Mouse (Mus musculus) embryonic facial prominence, embryonic 13.5 days (tissue): ENCODE results near the gene Gm10721. TPM values are rescaled to one million over a fixed set of nuclear protein-coding genes. Genes with fewer than 3 reads are reported as not detected.
"Not testable (repeated sequence)": the region's sequence is repeated elsewhere in the genome, so short reads cannot be mapped to it uniquely, and the experiment has no call there.

Experiments
- ATAC-seq: fragments of 200-750 bp; cut with Nextera tagmentation; 2 replicates; pipeline ENCODE4 v1.8.0; 2017; ENCODE audit warnings: low read depth; ENCODE audit not compliant: insufficient number of reproducible peaks, insufficient read depth, low FRiP score, low TSS enrichment
- H3K27ac ChIP-seq: fragments of 300-500 bp; sonication (generic); 2 replicates; pipeline ENCODE4 v1.5.1; 2015; ENCODE audit warnings: moderate library complexity, mild to moderate bottlenecking, inconsistent platforms
- H3K27me3 ChIP-seq: fragments of 300-500 bp; sonication (generic); 2 replicates; pipeline ENCODE4 v1.6.1; 2015; ENCODE audit warnings: mild to moderate bottlenecking, inconsistent platforms
- H3K36me3 ChIP-seq: fragments of 300-500 bp; sonication (generic); 2 replicates; pipeline ENCODE4 v1.6.1; 2015; ENCODE audit warnings: mild to moderate bottlenecking, inconsistent platforms
- H3K4me1 ChIP-seq: fragments of 300-500 bp; sonication (generic); 2 replicates; pipeline ENCODE4 v1.6.1; 2015; ENCODE audit warnings: inconsistent platforms
- H3K4me2 ChIP-seq: fragments of 300-500 bp; sonication (generic); 2 replicates; pipeline ENCODE4 v1.6.1; 2015; ENCODE audit warnings: moderate library complexity, mild to moderate bottlenecking, inconsistent platforms
- H3K4me3 ChIP-seq: fragments of 300-500 bp; sonication (generic); 2 replicates; pipeline ENCODE4 v1.5.1; 2015; ENCODE audit warnings: mild to moderate bottlenecking, inconsistent platforms
- H3K9ac ChIP-seq: fragments of 300-500 bp; sonication (generic); 2 replicates; pipeline ENCODE4 v1.6.1; 2015; ENCODE audit warnings: mild to moderate bottlenecking, inconsistent platforms
- H3K9me3 ChIP-seq: fragments of 300-500 bp; sonication (generic); 2 replicates; pipeline ENCODE4 v1.6.1; 2016; ENCODE audit warnings: inconsistent platforms
- WGBS: fragments of 180-500 bp; shearing (Covaris S2); methylation state at CpG from one replicate; pipeline ENCODE4 v1.1.7; 2015; ENCODE audit warnings: mixed read lengths; 5-methylcytosine and 5-hydroxymethylcytosine counted together
- polyA plus RNA-seq: library from polyadenylated mRNA; unstranded; fragments of >200 nt; fragmentation: Nextera tagmentation; extraction: Ambion mirVana; gene quantifications from 2 replicates; pipeline ENCODE4 v1.2.1, GENCODE M21; 2015

Gene Gm10721
- polyA plus RNA-seq, result not detected in 2 replicates

DNA sequence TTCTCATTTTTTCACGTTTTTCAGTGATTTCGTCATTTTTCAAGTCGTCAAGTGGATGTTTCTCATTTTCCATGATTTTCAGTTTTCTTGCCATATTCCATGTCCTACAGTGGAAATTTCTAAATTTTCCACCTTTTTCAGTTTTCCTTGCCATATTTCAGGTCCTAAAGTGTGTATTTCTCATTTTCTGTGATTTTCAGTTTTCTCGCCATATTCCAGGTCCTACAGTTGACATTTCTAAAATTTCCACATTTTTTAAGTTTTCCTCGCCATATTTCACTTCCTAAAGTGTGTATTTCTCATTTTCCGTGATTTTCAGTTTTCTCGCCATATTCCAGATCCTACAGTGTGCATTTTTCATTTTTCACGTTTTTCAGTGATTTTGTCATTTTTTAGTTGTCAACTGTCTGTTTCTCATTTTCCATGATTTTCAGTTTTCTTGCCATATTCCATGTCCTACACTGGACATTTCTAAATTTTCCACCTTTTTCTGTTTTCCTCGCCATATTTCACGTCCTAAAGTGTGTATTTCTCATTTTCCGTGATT lies at the start of gene Gm10721:
Gene Gm10721 (plus strand): TSS at position 408 of the 547 bp plus-strand sequence.
- H3K9ac ChIP-seq, H3K9me3 ChIP-seq, H3K36me3 ChIP-seq, H3K27me3 ChIP-seq, H3K4me1 ChIP-seq, H3K4me3 ChIP-seq, H3K4me2 ChIP-seq, H3K27ac ChIP-seq: not testable (repeated sequence)
- peak; percentile 72 for ATAC-seq
- WGBS, result no CpG with 5 or more reads among the region's 11 CpGs

DNA sequence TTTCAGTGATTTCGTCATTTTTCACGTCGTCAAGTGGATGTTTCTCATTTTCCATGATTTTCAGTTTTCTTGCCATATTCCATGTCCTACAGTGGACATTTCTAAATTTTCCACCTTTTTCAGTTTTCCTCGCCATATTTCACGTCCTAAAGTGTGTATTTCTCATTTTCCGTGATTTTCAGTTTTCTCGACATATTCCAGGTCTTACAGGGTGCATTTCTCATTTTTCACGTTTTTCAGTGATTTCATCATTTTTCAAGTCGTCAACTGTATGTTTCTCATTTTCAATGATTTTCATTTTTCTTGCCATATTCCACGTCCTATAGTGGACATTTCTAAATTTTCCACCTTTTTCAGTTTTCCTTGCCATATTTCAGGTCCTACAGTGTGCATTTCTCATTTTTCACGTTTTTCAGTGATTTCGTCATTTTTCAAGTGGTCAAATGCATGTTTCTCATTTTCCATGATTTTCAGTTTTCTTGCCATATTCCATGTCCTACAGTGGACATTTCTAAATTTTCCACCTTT lies 12.4 kb upstream of the Gm10721 start, which contains the start of gene Gm10722:
Gene Gm10722 (plus strand): TSS at position 478 of the 528 bp plus-strand sequence.
- H3K9me3 ChIP-seq, H3K36me3 ChIP-seq, ATAC-seq, H3K4me3 ChIP-seq, H3K4me1 ChIP-seq, H3K27ac ChIP-seq, H3K4me2 ChIP-seq, H3K27me3 ChIP-seq, H3K9ac ChIP-seq: not testable (repeated sequence)
- WGBS, result 73% methylated on average over 12 of the region's 12 CpGs

DNA sequence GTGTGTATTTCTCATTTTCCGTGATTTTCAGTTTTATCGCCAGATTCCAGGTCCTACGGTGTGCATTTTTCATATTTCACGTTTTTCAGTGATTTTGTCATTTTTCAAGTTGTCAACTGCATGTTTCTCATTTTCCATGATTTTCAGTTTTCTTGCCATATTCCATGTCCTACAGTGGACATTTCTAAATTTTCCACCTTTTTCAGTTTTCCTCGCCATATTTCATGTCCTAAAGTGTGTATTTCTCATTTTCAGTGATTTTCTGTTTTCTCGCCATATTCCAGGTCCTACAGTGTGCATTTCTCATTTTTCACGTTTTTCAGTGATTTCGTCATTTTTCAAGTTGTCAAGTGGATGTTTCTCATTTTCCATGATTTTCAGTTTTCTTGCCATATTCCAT lies 11.9 kb upstream of the Gm10721 start:
- not testable (repeated sequence) for H3K9me3 ChIP-seq, H3K4me2 ChIP-seq, H3K27ac ChIP-seq, H3K4me1 ChIP-seq, H3K27me3 ChIP-seq, ATAC-seq, H3K36me3 ChIP-seq, H3K9ac ChIP-seq, H3K4me3 ChIP-seq
- WGBS, result 64% methylated on average over 8 of the region's 8 CpGs

DNA sequence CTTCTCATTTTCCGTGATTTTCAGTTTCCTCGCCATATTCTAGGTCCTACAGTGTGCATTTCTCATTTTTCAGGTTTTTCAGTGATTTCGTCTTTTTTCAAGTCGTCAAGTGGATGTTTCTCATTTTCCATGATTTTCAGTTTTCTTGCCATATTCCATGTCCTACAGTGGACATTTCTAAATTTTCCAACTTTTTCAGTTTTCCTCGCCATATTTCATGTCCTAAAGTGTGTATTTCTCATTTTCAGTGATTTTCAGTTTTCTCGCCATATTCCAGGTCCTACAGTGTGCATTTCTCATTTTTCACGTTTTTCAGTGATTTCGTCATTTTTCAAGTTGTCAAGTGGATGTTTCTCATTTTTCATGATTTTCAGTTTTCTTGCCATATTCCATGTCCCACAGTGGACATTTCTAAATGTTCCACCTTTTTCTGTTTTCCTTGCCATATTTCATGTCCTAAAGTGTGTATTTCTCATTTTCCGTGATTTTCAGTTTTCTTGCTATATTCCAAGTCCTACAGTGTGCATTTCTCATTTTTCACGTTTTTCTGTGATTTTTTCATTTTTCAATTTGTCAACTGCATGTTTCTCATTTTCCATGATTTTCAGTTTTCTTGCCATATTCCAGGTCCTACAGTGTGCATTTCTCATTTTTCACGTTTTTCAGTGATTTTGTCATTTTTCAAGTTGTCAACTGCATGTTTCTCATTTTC lies 10.8 kb upstream of the Gm10721 start:
- not testable (repeated sequence) for H3K36me3 ChIP-seq, H3K4me1 ChIP-seq, H3K4me2 ChIP-seq, H3K4me3 ChIP-seq, H3K27ac ChIP-seq, H3K27me3 ChIP-seq, H3K9ac ChIP-seq, H3K9me3 ChIP-seq
- 72% methylated on average over 9 of the region's 11 CpGs for WGBS
- ATAC-seq, result peak; percentile 87

DNA sequence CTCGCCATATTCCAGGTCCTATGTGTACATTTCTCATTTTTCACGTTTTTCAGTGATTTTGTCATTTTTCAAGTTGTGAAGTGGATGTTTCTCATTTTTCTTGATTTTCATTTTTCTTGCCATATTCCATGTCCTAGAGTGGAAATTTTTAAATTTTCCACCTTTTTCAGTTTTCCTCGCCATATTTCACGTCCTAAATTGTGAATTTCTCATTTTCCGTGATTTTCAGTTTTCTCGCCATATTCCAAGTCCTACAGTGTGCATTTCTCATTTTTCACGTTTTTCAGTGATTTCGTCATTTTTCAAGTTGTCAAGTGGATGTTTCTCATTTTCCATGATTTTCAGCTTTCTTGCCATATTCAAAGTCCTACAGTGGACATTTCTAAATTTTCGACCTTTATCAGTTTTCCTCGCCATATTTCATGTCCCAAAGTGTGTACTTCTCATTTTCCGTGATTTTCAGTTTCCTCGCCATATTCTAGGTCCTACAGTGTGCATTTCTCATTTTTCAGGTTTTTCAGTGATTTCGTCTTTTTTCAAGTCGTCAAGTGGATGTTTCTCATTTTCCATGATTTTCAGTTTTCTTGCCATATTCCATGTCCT lies 10.0 kb upstream of the Gm10721 start, which contains the start of gene Gm11168:
Gene Gm11168 (plus strand): TSS at position 553 of the 603 bp plus-strand sequence.
- WGBS, result 77% methylated on average over 6 of the region's 14 CpGs
- not testable (repeated sequence) for H3K27ac ChIP-seq, H3K4me2 ChIP-seq, H3K9ac ChIP-seq, H3K4me3 ChIP-seq, H3K36me3 ChIP-seq, ATAC-seq, H3K27me3 ChIP-seq, H3K9me3 ChIP-seq, H3K4me1 ChIP-seq

DNA sequence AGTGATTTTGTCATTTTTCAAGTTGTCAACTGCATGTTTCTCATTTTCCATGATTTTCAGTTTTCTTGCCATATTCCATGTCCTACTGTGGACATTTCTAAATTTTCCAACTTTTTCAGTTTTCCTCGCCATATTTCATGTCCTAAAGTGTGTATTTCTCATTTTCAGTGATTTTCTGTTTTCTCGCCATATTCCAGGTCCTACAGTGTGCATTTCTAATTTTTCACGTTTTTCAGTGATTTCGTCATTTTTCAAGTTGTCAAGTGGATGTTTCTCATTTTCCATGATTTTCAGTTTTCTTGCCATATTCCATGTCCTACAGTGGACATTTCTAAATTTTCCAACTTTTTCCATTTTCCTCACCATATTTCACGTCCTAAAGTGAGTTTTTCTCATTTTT lies 6.8 kb upstream of the Gm10721 start:
- H3K4me3 ChIP-seq, H3K4me1 ChIP-seq, H3K9me3 ChIP-seq, H3K9ac ChIP-seq, H3K36me3 ChIP-seq, H3K27ac ChIP-seq, ATAC-seq, H3K27me3 ChIP-seq, H3K4me2 ChIP-seq: not testable (repeated sequence)
- 83% methylated on average over 1 of the region's 5 CpGs for WGBS

DNA sequence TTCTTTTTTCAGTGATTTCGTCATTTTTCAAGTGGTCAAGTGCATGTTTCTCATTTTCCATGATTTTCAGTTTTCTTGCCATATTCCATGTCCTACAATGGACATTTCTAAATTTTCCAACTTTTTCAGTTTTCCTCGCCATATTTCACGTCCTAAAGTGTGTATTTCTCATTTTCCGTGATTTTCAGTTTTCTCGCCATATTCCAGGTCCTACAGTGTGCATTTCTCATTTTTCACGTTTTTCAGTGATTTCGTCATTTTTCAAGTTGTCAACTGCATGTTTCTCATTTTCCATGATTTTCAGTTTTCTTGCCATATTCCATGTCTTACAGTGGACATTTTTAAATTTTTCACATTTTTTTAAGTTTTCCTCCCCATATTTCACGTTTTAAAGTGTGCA lies 6.3 kb upstream of the Gm10721 start:
- ATAC-seq, result peak; percentile 76
- not testable (repeated sequence) for H3K4me1 ChIP-seq, H3K4me3 ChIP-seq, H3K27me3 ChIP-seq, H3K9ac ChIP-seq, H3K27ac ChIP-seq, H3K36me3 ChIP-seq, H3K9me3 ChIP-seq, H3K4me2 ChIP-seq
- 72% methylated on average over 8 of the region's 8 CpGs for WGBS

DNA sequence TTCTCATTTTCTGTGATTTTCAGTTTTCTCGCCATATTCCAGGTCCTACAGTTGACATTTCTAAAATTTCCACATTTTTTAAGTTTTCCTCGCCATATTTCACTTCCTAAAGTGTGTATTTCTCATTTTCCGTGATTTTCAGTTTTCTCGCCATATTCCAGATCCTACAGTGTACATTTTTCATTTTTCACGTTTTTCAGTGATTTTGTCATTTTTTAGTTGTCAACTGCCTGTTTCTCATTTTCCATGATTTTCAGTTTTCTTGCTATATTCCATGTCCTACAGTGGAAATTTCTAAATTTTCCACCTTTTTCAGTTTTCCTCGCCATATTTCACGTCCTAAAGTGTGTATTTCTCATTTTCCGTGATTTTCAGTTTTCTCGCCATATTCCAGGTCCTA lies 5.7 kb upstream of the Gm10721 start:
- peak; percentile 8; the same call in 1 of the 2 replicates for ATAC-seq

DNA sequence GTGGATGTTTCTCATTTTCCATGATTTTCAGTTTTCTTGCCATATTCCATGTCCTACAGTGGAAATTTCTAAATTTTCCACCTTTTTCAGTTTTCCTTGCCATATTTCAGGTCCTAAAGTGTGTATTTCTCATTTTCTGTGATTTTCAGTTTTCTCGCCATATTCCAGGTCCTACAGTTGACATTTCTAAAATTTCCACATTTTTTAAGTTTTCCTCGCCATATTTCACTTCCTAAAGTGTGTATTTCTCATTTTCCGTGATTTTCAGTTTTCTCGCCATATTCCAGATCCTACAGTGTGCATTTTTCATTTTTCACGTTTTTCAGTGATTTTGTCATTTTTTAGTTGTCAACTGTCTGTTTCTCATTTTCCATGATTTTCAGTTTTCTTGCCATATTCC lies 3.6 kb upstream of the Gm10721 start:
- no CpG with 5 or more reads among the region's 5 CpGs for WGBS
- H3K9ac ChIP-seq, H3K4me1 ChIP-seq, H3K36me3 ChIP-seq, H3K4me3 ChIP-seq, H3K27ac ChIP-seq, H3K9me3 ChIP-seq, H3K4me2 ChIP-seq, H3K27me3 ChIP-seq: not testable (repeated sequence)
- peak; percentile 63 for ATAC-seq

More for the DNA sequence above, 5.7 kb upstream of the Gm10721 start:
- not testable (repeated sequence) for H3K27ac ChIP-seq, H3K9ac ChIP-seq, H3K9me3 ChIP-seq, H3K4me3 ChIP-seq, H3K4me2 ChIP-seq, H3K27me3 ChIP-seq, H3K36me3 ChIP-seq, H3K4me1 ChIP-seq
- WGBS, result 80% methylated on average over 8 of the region's 9 CpGs

DNA sequence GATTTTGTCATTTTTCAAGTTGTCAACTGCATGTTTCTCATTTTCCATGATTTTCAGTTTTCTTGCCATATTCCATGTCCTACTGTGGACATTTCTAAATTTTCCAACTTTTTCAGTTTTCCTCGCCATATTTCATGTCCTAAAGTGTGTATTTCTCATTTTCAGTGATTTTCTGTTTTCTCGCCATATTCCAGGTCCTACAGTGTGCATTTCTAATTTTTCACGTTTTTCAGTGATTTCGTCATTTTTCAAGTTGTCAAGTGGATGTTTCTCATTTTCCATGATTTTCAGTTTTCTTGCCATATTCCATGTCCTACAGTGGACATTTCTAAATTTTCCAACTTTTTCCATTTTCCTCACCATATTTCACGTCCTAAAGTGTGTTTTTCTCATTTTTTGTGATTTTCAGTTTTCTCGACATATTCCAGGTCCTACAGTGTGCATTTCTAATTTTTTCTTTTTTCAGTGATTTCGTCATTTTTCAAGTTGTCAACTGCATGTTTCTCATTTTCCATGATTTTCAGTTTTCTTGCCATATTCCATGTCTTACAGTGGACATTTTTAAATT lies 802 bp upstream of the Gm10721 start:
- not testable (repeated sequence) for H3K4me1 ChIP-seq, H3K27ac ChIP-seq, H3K36me3 ChIP-seq, H3K27me3 ChIP-seq, H3K9ac ChIP-seq, ATAC-seq, H3K4me2 ChIP-seq, H3K4me3 ChIP-seq, H3K9me3 ChIP-seq
- 86% methylated on average over 3 of the region's 7 CpGs for WGBS

DNA sequence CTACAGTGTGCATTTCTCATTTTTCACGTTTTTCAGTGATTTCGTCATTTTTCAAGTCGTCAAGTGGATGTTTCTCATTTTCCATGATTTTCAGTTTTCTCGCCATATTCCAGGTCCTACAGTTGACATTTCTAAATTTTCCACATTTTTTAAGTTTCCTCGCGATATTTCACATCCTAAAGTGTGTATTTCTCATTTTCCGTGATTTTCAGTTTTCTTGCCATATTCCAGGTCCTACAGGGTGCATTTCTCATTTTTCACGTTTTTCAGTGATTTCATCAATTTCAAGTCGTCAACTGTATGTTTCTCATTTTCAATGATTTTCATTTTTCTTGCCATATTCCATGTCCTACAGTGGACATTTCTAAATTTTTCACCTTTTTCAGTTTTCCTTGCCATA lies 2.4 kb downstream of the Gm10721 start, which contains the start of gene Gm10720:
Gene Gm10720 (plus strand): TSS at position 301 of the 400 bp plus-strand sequence.
- not testable (repeated sequence) for H3K9ac ChIP-seq, H3K27ac ChIP-seq, H3K36me3 ChIP-seq, H3K4me3 ChIP-seq, ATAC-seq, H3K27me3 ChIP-seq, H3K4me2 ChIP-seq, H3K4me1 ChIP-seq, H3K9me3 ChIP-seq
- 73% methylated on average over 5 of the region's 9 CpGs for WGBS
